Mouse (Mus musculus) ES-E14 (cell line): ENCODE data around the gene Tmem181a.
"Not testable (repeated sequence)": the region's sequence is repeated elsewhere in the genome, so short reads cannot be mapped to it uniquely, and the experiment has no call there.

Experiments
- MAFK ChIP-seq: IDR thresholded peaks from 2 replicates; pipeline ENCODE4 v1.6.1; 2014; ENCODE audit warnings: mild to moderate bottlenecking, low read depth, low read length, inconsistent platforms; ENCODE audit not compliant: insufficient read depth
- ZNF384 ChIP-seq: IDR thresholded peaks from 2 replicates; pipeline ENCODE4 v1.6.1; 2012; ENCODE audit warnings: low read depth, low read length, inconsistent platforms

DNA sequence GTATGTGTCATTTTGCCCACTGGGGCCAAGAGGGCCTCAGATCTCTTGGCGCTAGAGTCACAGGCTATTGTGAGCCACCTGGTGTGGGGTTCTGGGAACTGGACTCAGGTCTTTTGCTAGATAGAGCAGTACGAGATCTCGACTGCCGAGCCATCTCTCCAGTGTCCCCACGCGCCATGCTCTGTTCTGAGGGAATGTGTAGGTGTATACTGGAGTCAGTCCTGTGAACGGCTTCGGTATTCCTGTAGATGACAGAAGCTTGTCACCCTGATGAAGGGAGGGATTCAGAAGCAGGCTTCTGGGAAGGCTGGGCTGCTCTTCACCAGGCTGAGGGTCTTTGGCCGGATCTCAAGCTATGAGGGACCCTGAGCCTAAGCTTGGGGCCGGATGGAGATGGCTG lies 23.1 kb downstream of the Tmem181a start:
- TF ChIP-seq MAFK, ZNF384: not testable (repeated sequence)
